Mouse (Mus musculus): Measurements from ENCODE around the gene Cntn4. TPM values are rescaled to one million over a fixed set of nuclear protein-coding genes. Genes with fewer than 3 reads are reported as not detected.

The Cntn4 gene
- polyA plus RNA-seq, 1 experiment from 2014 or later: 0.13 TPM

- ATAC-seq (ENCODE audit: low read depth): no peak
- Histone ChIP-seq H3K4me2 (no peak overlapping the region), H3K9ac (no peak overlapping the region), H3K4me3 (replicated peaks) (no peak overlapping the region), H3K4me1 (replicated peaks) (no peaks in the 10 kb centered on the region), H3K27ac (no peak overlapping the region), H3K9me3 (replicated peaks) (0 out of 2 replicates have a peak, but pooled peaks cover 5% of the 10 kb centered on the region), H3K27me3 (no peaks in the 10 kb centered on the region), H3K36me3 (no peaks in the 10 kb centered on the region)
- no peak for DNase-seq
- WGBS (ENCODE audit: insufficient replicate concordance): 55% methylated on average over 5 of the region's 5 CpGs
These were observed 789.0 kb downstream of the Cntn4 start for GRCm38 (mm10) chr6:106466267-106467029.

- H3K4me3 ChIP-seq (replicated peaks): no peak overlapping the region
- no peaks in the 10 kb centered on the region for H3K27me3 ChIP-seq
- H3K36me3 ChIP-seq: no peaks in the 10 kb centered on the region
- H3K9me3 ChIP-seq (replicated peaks): no peaks in the 10 kb centered on the region
- no peak overlapping the region for H3K4me2 ChIP-seq
- WGBS (ENCODE audit: insufficient replicate concordance): 52% methylated on average over 2 of the region's 2 CpGs
- DNase-seq: no peak
- H3K27ac ChIP-seq: no peak overlapping the region
- H3K9ac ChIP-seq: no peak overlapping the region
- H3K4me1 ChIP-seq (replicated peaks): no peaks in the 10 kb centered on the region
- ATAC-seq (ENCODE audit: low read depth): no peak
These were observed 794.6 kb downstream of the Cntn4 start for GRCm38 (mm10) chr6:106471840-106472608.

- no peaks in the 10 kb centered on the region for H3K4me1 ChIP-seq (replicated peaks)
- no peaks in the 10 kb centered on the region for H3K9me3 ChIP-seq (replicated peaks)
- no peaks in the 10 kb centered on the region for H3K36me3 ChIP-seq
- no peak for ATAC-seq (ENCODE audit: low read depth)
- no peak overlapping the region for H3K27ac ChIP-seq
- H3K9ac ChIP-seq: no peak overlapping the region
- no peak overlapping the region for H3K4me3 ChIP-seq (replicated peaks)
- 68% methylated on average over 2 of the region's 2 CpGs for WGBS (ENCODE audit: insufficient replicate concordance)
- no peaks in the 10 kb centered on the region for H3K27me3 ChIP-seq
- H3K4me2 ChIP-seq: no peak overlapping the region
- DNase-seq: no peak
These were observed 796.4 kb downstream of the Cntn4 start for GRCm38 (mm10) chr6:106473871-106474270.

- WGBS (ENCODE audit: insufficient replicate concordance): 63% methylated on average over 1 of the region's 1 CpGs
- H3K36me3 ChIP-seq: no peaks in the 10 kb centered on the region
- DNase-seq (no peak), ATAC-seq (ENCODE audit: low read depth) (no peak)
- H3K9ac ChIP-seq: no peak overlapping the region
- H3K4me1 ChIP-seq (replicated peaks): no peaks in the 10 kb centered on the region
- no peak overlapping the region for H3K4me3 ChIP-seq (replicated peaks)
- H3K4me2 ChIP-seq: no peak overlapping the region
- H3K9me3 ChIP-seq (replicated peaks): no peaks in the 10 kb centered on the region
- no peak overlapping the region for H3K27ac ChIP-seq
- H3K27me3 ChIP-seq: no peaks in the 10 kb centered on the region
These were observed 804.1 kb downstream of the Cntn4 start for GRCm38 (mm10) chr6:106481533-106481932.

GRCm38 (mm10) chr6:106496303-106496702 lies 818.8 kb downstream of the Cntn4 start:
- Histone ChIP-seq H3K9me3 (replicated peaks) (no peaks in the 10 kb centered on the region), H3K4me3 (replicated peaks) (no peak overlapping the region), H3K4me1 (replicated peaks) (no peaks in the 10 kb centered on the region), H3K27ac (no peak overlapping the region), H3K27me3 (no peaks in the 10 kb centered on the region), H3K9ac (no peak overlapping the region), H3K36me3 (no peaks in the 10 kb centered on the region), H3K4me2 (no peak overlapping the region)
- no peak for ATAC-seq (ENCODE audit: low read depth)
- DNase-seq: no peak
- 62% methylated on average over 3 of the region's 3 CpGs for WGBS (ENCODE audit: insufficient replicate concordance)

- DNase-seq (no peak), ATAC-seq (ENCODE audit: low read depth) (no peak)
- WGBS (ENCODE audit: insufficient replicate concordance): 65% methylated on average over 3 of the region's 3 CpGs
- Histone ChIP-seq H3K4me2 (no peak overlapping the region), H3K9ac (no peak overlapping the region), H3K4me1 (replicated peaks) (no peaks in the 10 kb centered on the region), H3K36me3 (no peaks in the 10 kb centered on the region), H3K27ac (no peak overlapping the region), H3K27me3 (no peaks in the 10 kb centered on the region), H3K4me3 (replicated peaks) (no peak overlapping the region), H3K9me3 (replicated peaks) (no peaks in the 10 kb centered on the region)
These were observed 821.7 kb downstream of the Cntn4 start for GRCm38 (mm10) chr6:106499166-106499565.

- Histone ChIP-seq H3K4me1 (replicated peaks) (no peaks in the 10 kb centered on the region), H3K9me3 (replicated peaks) (no peaks in the 10 kb centered on the region), H3K27ac (no peak overlapping the region), H3K36me3 (no peaks in the 10 kb centered on the region), H3K9ac (no peak overlapping the region), H3K27me3 (no peaks in the 10 kb centered on the region), H3K4me3 (replicated peaks) (no peak overlapping the region), H3K4me2 (no peak overlapping the region)
- no peak for ATAC-seq (ENCODE audit: low read depth)
- WGBS (ENCODE audit: insufficient replicate concordance): 63% methylated on average over 9 of the region's 9 CpGs
- DNase-seq: no peak
These were observed 826.5 kb downstream of the Cntn4 start for GRCm38 (mm10) chr6:106503961-106504360.

- Histone ChIP-seq H3K9me3 (replicated peaks) (no peaks in the 10 kb centered on the region), H3K4me3 (replicated peaks) (no peak overlapping the region), H3K27ac (no peak overlapping the region), H3K4me2 (no peak overlapping the region), H3K4me1 (replicated peaks) (no peaks in the 10 kb centered on the region), H3K9ac (no peak overlapping the region), H3K36me3 (no peaks in the 10 kb centered on the region), H3K27me3 (no peaks in the 10 kb centered on the region)
- ATAC-seq (ENCODE audit: low read depth): no peak
- WGBS (ENCODE audit: insufficient replicate concordance): 31% methylated on average over 1 of the region's 1 CpGs
- no peak for DNase-seq
These were observed 842.9 kb downstream of the Cntn4 start for GRCm38 (mm10) chr6:106520367-106520766.

GRCm38 (mm10) chr6:106543500-106543899 lies 866.0 kb downstream of the Cntn4 start:
- no peak overlapping the region for H3K4me3 ChIP-seq (replicated peaks)
- no peak overlapping the region for H3K27ac ChIP-seq
- H3K9me3 ChIP-seq (replicated peaks): no peaks in the 10 kb centered on the region
- no peaks in the 10 kb centered on the region for H3K4me1 ChIP-seq (replicated peaks)
- no peak overlapping the region for H3K9ac ChIP-seq
- H3K36me3 ChIP-seq: no peaks in the 10 kb centered on the region
- no peak for ATAC-seq (ENCODE audit: low read depth)
- no peak for DNase-seq
- no peaks in the 10 kb centered on the region for H3K27me3 ChIP-seq
- H3K4me2 ChIP-seq: no peak overlapping the region

GRCm38 (mm10) chr6:106561649-106562048 lies 884.2 kb downstream of the Cntn4 start:
- ATAC-seq (ENCODE audit: low read depth) (no peak), DNase-seq (no peak)
- no peak overlapping the region for H3K27ac ChIP-seq
- H3K36me3 ChIP-seq: no peaks in the 10 kb centered on the region
- no peaks in the 10 kb centered on the region for H3K27me3 ChIP-seq
- no peaks in the 10 kb centered on the region; the same call in 1 of the 2 replicates for H3K9me3 ChIP-seq (replicated peaks)
- H3K4me1 ChIP-seq (replicated peaks): no peaks in the 10 kb centered on the region
- no peak overlapping the region for H3K4me3 ChIP-seq (replicated peaks)
- no peak overlapping the region for H3K9ac ChIP-seq
- no peak overlapping the region for H3K4me2 ChIP-seq
- WGBS (ENCODE audit: insufficient replicate concordance): 68% methylated on average over 6 of the region's 6 CpGs

- DNase-seq (no peak), ATAC-seq (ENCODE audit: low read depth) (no peak)
- 60% methylated on average over 7 of the region's 7 CpGs for WGBS (ENCODE audit: insufficient replicate concordance)
These were observed 887.9 kb downstream of the Cntn4 start for GRCm38 (mm10) chr6:106565316-106565715.

More at GRCm38 (mm10) chr6:106565316-106565715, 887.9 kb downstream of the Cntn4 start:
- H3K36me3 ChIP-seq: no peaks in the 10 kb centered on the region
- H3K27me3 ChIP-seq: no peaks in the 10 kb centered on the region
- H3K4me2 ChIP-seq: no peak overlapping the region
- no peaks in the 10 kb centered on the region; the same call in 1 of the 2 replicates for H3K9me3 ChIP-seq (replicated peaks)
- no peak overlapping the region for H3K4me3 ChIP-seq (replicated peaks)
- H3K4me1 ChIP-seq (replicated peaks): no peaks in the 10 kb centered on the region
- H3K27ac ChIP-seq: no peak overlapping the region
- no peak overlapping the region for H3K9ac ChIP-seq

Measured in liver, embryonic 13.5 days (tissue).